Mouse (Mus musculus) heart, embryonic 16.5 days (tissue): ENCODE data around the gene Ston2. TPM values are rescaled to one million over a fixed set of nuclear protein-coding genes. Genes with fewer than 3 reads are reported as not detected.

Experiments
- ATAC-seq: fragments of 200-750 bp; cut with Nextera tagmentation; replicated peaks from 2 replicates; pipeline ENCODE4 v1.8.0; 2017; ENCODE audit warnings: moderate number of reproducible peaks; ENCODE audit not compliant: insufficient read depth, low FRiP score; ENCODE audit errors: extremely low read depth
- H3K27ac ChIP-seq: fragments of 300-500 bp; sonication (generic); 2 replicates; pipeline ENCODE4 v1.5.1; 2014; ENCODE audit warnings: mild to moderate bottlenecking, low read length, control low read depth, moderate library complexity
- H3K27me3 ChIP-seq: fragments of 300-500 bp; sonication (generic); 2 replicates; pipeline ENCODE4 v1.6.1; 2014; ENCODE audit warnings: low read length, mixed read lengths; ENCODE audit not compliant: control insufficient read depth, insufficient read depth
- H3K36me3 ChIP-seq: fragments of 300-500 bp; sonication (generic); 2 replicates; pipeline ENCODE4 v1.6.1; 2014; ENCODE audit not compliant: control insufficient read depth, insufficient read depth
- H3K4me1 ChIP-seq: fragments of 300-500 bp; sonication (generic); 2 replicates; pipeline ENCODE4 v1.6.1; 2014; ENCODE audit warnings: low read length, mixed read lengths; ENCODE audit not compliant: control insufficient read depth, insufficient read depth
- H3K4me2 ChIP-seq: fragments of 300-500 bp; sonication (generic); 2 replicates; pipeline ENCODE4 v1.6.1; 2014; ENCODE audit warnings: low read depth, mild to moderate bottlenecking, control low read depth, low read length
- H3K4me3 ChIP-seq: fragments of 300-500 bp; sonication (generic); 2 replicates; pipeline ENCODE4 v1.5.1; 2014; ENCODE audit warnings: mild to moderate bottlenecking, control low read depth, low read length
- H3K9ac ChIP-seq: fragments of 300-500 bp; sonication (generic); 2 replicates; pipeline ENCODE4 v1.6.1; 2014; ENCODE audit warnings: low read length, control low read depth
- H3K9me3 ChIP-seq: fragments of 300-500 bp; sonication (generic); replicated peaks from 2 replicates; pipeline ENCODE4 v1.6.1; 2016; ENCODE audit warnings: low read length; ENCODE audit not compliant: control insufficient read depth
- WGBS: fragments of 180-500 bp; shearing (Covaris S2); extraction: QIAGEN DNeasy Blood & Tissue Kit; methylation state at CpG from one replicate; pipeline ENCODE4 v1.1.7; 2014; 5-methylcytosine and 5-hydroxymethylcytosine counted together
- polyA plus RNA-seq: library from polyadenylated mRNA; unstranded; fragments of >200 nt; fragmentation: Nextera tagmentation; extraction: Ambion mirVana; gene quantifications from 2 replicates; pipeline ENCODE4 v1.2.1, GENCODE M21; 2015

The Ston2 gene
- polyA plus RNA-seq, 1 experiment from 2014 or later = 3.7 TPM

DNA sequence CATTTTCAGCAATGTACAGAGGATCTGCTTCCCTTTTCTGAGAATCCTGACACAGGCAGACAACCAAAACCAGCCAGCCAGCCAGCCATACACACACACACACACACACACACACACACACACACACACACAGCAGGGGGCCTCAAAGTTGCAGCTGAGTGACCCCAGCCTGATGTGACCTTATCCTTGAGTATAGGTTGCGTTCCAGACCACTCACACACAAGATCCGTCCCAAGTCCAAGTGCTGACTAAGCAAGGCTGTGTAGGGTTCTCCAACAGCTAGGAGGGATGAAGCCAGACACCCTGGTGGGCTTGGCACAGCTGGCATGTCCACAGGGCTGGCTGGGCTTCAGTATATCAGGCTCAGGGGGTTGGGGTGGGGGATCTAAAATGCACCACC is 23.7 kb downstream of the Ston2 start:
- Histone ChIP-seq H3K9ac (no peak overlapping the region), H3K4me2 (no peak overlapping the region), H3K27ac (0 out of 2 replicates have a peak overlapping the region, but pooled peaks have one; percentile 12), H3K4me3 (no peak overlapping the region), H3K9me3 (no peaks in the 10 kb centered on the region), H3K36me3 (no peaks in the 10 kb centered on the region), H3K4me1 (peaks cover 19% of the 10 kb centered on the region), H3K27me3 (peaks cover 17% of the 10 kb centered on the region)
- 49% methylated on average over 2 of the region's 2 CpGs for WGBS
- ATAC-seq = no peak

DNA sequence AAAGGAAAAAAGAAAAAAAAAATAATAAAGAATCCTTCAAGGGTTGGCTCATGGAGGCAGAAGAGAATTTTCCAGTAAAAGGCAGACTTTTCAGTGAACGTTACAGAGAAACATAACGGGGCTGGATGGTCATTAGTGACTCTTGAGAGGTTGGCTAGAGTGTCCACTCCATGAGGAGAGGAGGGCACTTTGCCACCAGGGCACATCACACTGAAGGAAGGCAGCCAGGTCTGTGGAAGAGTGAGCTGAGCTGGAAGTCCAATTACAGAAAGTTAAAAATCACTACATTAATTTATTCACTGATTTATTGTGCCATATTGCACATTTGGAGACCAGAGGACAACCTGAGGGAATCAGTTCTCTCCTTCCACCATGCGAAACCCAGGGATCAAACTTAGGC is 28.4 kb downstream of the Ston2 start:
- Histone ChIP-seq H3K27me3 (peaks cover 4% of the 10 kb centered on the region), H3K9me3 (no peaks in the 10 kb centered on the region), H3K4me2 (no peak overlapping the region), H3K4me1 (peaks cover 16% of the 10 kb centered on the region), H3K27ac (no peak overlapping the region), H3K4me3 (no peak overlapping the region), H3K36me3 (no peaks in the 10 kb centered on the region), H3K9ac (no peak overlapping the region)
- 82% methylated on average over 3 of the region's 3 CpGs for WGBS
- ATAC-seq = no peak

DNA sequence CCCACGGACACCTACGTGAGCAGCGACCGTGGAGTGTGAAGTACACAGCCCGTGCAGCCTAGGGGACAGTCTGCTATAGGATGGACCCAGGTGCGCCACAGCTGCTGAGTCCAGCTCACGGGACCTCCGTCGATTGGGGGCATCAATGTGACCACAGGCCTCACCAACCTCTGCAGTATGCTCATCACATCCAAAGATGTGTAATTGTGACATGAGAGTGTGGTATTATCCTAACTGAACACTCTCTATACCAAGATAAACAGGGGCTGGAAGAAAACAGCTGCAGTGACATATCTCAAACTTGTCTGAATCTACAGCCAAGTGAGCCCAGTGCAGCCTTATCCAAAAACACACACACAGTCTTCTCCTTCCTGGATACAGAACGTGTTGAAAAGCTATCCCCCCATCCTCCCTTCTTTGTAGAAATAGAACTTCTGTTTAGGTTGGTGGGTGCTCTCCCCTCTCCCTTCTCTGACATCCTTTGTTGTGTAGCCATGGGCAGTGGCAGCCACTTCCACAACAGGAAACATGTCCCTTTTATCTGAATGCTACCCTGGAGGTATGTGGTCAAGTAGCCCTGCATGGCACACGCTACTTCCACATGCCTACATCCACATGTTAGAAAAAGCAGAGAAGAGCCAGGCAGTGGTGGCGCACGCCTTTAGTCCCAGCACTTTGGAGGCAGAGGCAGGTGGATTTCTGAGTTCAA is 30.2 kb downstream of the Ston2 start:
- H3K4me2 ChIP-seq = no peak overlapping the region
- WGBS = 71% methylated on average over 13 of the region's 13 CpGs
- ATAC-seq = no peak
- H3K36me3 ChIP-seq = no peaks in the 10 kb centered on the region
- H3K9ac ChIP-seq = no peak overlapping the region
- no peak overlapping the region for H3K4me3 ChIP-seq
- H3K27ac ChIP-seq = no peak overlapping the region
- H3K27me3 ChIP-seq = peaks cover 4% of the 10 kb centered on the region
- H3K4me1 ChIP-seq = peaks cover 7% of the 10 kb centered on the region
- H3K9me3 ChIP-seq = no peaks in the 10 kb centered on the region

DNA sequence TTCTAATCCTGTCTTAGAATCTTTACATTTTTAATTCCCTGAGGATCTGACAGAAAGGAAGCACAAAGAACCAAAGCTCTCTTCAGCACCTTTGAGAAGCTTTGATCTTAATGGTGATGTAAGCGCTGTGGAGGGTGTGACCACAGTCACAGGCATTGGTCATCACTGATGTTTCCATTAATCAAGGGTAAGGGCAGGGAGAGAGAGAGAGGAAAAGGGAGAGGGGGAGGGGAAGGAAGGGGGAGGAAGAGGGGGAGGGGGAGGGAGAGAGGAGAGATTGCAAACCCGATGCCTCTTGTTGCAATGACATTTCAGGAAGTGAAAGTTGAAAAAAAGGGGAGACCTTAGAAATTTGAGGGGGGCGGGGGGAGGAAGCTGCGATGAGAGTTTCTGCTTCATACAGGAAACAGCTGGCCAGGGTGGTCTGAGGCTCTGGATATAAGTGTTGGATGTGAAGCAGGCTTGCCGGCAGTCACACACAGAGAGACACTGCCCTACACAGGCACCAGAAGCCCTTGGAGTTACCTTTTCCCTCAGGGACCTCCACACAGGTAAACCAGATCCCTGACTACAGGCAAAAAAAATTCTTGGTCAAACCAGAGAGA is 31.5 kb downstream of the Ston2 start:
- ATAC-seq = no peak; the same call in 1 of the 2 replicates
- Histone ChIP-seq H3K9ac (no peak overlapping the region), H3K9me3 (no peaks in the 10 kb centered on the region), H3K4me2 (no peak overlapping the region), H3K36me3 (no peaks in the 10 kb centered on the region), H3K4me3 (no peak overlapping the region), H3K4me1 (peaks cover 7% of the 10 kb centered on the region), H3K27me3 (peaks cover 2% of the 10 kb centered on the region; the same call in 1 of the 2 replicates), H3K27ac (peak overlapping the region; percentile 10; the same call in 1 of the 2 replicates)
- WGBS = 36% methylated on average over 5 of the region's 5 CpGs

DNA sequence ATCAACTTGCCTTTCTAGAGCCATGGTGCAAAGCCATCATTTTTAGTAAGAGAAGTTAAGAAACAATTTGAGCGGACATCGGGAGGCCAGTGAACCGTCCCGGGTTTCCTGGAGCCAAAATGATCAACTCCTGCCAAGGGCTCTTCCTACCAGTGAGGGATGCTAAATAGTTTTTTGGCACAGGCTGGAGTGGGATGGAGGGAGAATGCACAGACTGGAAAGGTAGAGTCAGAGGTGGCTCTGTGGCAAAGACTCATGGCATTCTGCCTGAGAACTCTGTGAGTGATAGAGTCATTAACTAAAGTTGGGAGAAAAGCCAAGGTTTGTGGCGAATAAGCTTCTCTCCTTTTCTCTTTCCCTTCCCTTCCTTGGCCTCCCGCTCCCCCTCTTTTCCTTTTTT is 33.6 kb downstream of the Ston2 start:
- Histone ChIP-seq H3K9ac (no peak overlapping the region), H3K4me3 (no peak overlapping the region), H3K4me1 (peaks cover 7% of the 10 kb centered on the region), H3K4me2 (no peak overlapping the region), H3K27ac (no peak overlapping the region), H3K9me3 (no peaks in the 10 kb centered on the region), H3K27me3 (peaks cover 2% of the 10 kb centered on the region; the same call in 1 of the 2 replicates), H3K36me3 (no peaks in the 10 kb centered on the region)
- no peak for ATAC-seq
- WGBS = 55% methylated on average over 6 of the region's 6 CpGs

DNA sequence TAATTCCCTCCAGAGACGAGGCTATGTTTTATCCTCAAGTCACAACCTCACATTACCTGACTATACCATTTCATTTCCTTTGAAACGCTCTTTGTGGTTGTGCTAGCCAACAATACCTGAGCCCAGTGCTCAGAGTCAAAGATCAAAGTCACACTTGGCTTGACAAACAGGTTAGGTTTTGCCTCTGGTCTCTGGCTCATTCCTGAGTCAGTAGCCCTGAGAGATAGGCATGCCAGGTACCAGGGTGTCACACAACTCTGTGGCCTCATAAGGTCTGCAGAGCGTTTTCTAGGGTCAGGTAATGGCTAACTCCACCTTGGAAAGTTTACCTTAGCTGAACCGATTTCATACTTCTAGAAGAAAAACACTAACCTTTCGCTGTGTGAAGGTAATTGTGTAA is 35.5 kb downstream of the Ston2 start:
- Histone ChIP-seq H3K9me3 (no peaks in the 10 kb centered on the region), H3K4me3 (no peak overlapping the region), H3K4me2 (no peak overlapping the region), H3K9ac (no peak overlapping the region), H3K27me3 (no peaks in the 10 kb centered on the region; the same call in 1 of the 2 replicates), H3K27ac (no peak overlapping the region), H3K36me3 (no peaks in the 10 kb centered on the region), H3K4me1 (peaks cover 8% of the 10 kb centered on the region)
- no peak for ATAC-seq
- 85% methylated on average over 5 of the region's 5 CpGs for WGBS

DNA sequence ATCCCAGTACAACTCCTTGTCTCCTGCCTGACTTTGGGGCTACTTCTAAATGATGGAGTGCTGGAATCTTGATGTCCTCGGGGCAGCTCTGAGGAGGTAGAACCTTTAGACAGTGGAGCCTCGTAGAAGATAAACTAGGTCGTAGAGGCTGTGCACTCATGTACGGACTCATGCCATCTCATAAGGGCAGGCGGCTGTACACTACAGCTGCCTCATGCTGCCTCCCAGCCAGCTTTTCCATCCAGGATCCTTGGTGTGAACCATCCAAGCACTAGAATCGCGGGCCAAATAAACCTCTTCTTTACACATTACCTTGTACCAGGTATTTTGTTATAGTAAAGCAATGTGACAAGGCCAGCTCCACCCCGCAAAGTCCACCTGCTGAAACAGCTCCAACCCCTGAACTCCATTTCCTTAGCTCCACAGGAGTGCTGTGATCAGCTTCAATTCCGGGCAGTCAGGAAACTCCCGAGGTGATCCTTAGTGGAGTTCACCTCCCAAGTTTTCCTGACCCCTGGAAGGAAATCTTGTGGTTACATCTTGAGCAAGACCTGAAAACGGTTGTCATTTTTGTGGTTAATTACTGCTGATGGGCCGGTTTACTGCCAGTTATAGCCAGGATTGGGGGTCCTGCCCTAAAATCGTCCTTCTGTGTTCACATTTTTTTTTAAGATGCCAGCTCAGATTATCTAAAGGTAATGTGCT is 36.1 kb downstream of the Ston2 start:
- Histone ChIP-seq H3K27me3 (no peaks in the 10 kb centered on the region; the same call in 1 of the 2 replicates), H3K4me3 (no peak overlapping the region), H3K27ac (no peak overlapping the region), H3K9ac (no peak overlapping the region), H3K36me3 (no peaks in the 10 kb centered on the region), H3K9me3 (no peaks in the 10 kb centered on the region), H3K4me1 (peaks cover 8% of the 10 kb centered on the region; the same call in 1 of the 2 replicates), H3K4me2 (no peak overlapping the region)
- ATAC-seq = no peak
- 79% methylated on average over 13 of the region's 13 CpGs for WGBS

DNA sequence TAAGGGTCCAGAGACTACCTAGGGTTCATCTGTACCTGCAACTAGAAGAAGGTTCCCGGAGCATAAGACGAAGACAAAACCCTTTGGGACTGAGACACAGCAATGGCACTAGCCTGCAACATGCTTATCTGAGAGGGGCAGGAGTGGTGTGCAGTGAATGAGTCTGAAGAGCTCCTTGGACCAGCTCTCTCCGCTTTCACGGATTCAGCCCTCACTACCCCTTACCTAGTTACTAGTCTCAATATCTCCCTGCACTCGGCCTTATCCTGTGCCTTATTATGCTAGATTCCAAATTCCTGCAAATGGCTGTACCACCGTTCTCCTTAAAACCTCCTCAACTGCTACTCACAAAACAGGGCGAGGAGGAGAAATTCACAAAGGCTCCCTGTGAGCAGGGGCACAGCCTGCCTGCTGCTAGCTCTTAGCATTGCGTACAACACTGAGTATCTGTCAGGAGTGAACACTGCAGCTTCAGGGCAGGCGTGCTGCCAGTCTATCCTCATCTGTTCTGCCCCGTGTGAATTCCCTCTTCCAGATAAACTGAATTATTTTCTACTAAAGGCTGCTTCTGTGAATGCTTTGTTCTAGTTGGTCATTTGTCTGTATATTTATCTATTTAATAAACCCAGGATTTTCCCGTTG is 38.5 kb downstream of the Ston2 start:
- Histone ChIP-seq H3K4me3 (no peak overlapping the region), H3K36me3 (no peaks in the 10 kb centered on the region), H3K27ac (no peak overlapping the region), H3K27me3 (no peaks in the 10 kb centered on the region), H3K4me1 (peaks cover 11% of the 10 kb centered on the region), H3K4me2 (no peak overlapping the region), H3K9ac (no peak overlapping the region), H3K9me3 (no peaks in the 10 kb centered on the region)
- WGBS = 72% methylated on average over 11 of the region's 11 CpGs
- no peak for ATAC-seq
